Mouse (Mus musculus) neural tube, embryonic 15.5 days (tissue): ENCODE measurements around the gene Havcr1. TPM values are rescaled to one million over a fixed set of nuclear protein-coding genes. Genes with fewer than 3 reads are reported as not detected.
"Not testable (repeated sequence)": the region's sequence is repeated elsewhere in the genome, so short reads cannot be mapped to it uniquely, and the experiment has no call there.

ENCODE experiments used
- ATAC-seq: fragments of 200-750 bp; cut with Nextera tagmentation; 2 replicates; pipeline ENCODE4 v1.8.0; 2017; ENCODE audit warnings: mild to moderate bottlenecking, moderate TSS enrichment, moderate library complexity; ENCODE audit not compliant: low FRiP score
- H3K27ac ChIP-seq: fragments of 300-500 bp; sonication (generic); replicated peaks from 2 replicates; pipeline ENCODE4 v1.5.1; 2015; ENCODE audit warnings: mild to moderate bottlenecking, inconsistent platforms
- H3K27me3 ChIP-seq: fragments of 300-500 bp; sonication (generic); replicated peaks from 2 replicates; pipeline ENCODE4 v1.6.1; 2015; ENCODE audit warnings: inconsistent platforms
- H3K36me3 ChIP-seq: fragments of 300-500 bp; sonication (generic); 2 replicates; pipeline ENCODE4 v1.6.1; 2015; ENCODE audit warnings: inconsistent platforms
- H3K4me1 ChIP-seq: fragments of 300-500 bp; sonication (generic); 2 replicates; pipeline ENCODE4 v1.6.1; 2015; ENCODE audit warnings: inconsistent platforms
- H3K4me2 ChIP-seq: fragments of 300-500 bp; sonication (generic); 2 replicates; pipeline ENCODE4 v1.6.1; 2015; ENCODE audit warnings: inconsistent platforms, mild to moderate bottlenecking, moderate library complexity
- H3K4me3 ChIP-seq: fragments of 300-500 bp; sonication (generic); replicated peaks from 2 replicates; pipeline ENCODE4 v1.5.1; 2015; ENCODE audit warnings: mild to moderate bottlenecking, inconsistent platforms
- H3K9ac ChIP-seq: fragments of 300-500 bp; sonication (generic); replicated peaks from 2 replicates; pipeline ENCODE4 v1.6.1; 2015; ENCODE audit warnings: mild to moderate bottlenecking, inconsistent platforms
- H3K9me3 ChIP-seq: fragments of 300-500 bp; sonication (generic); replicated peaks from 2 replicates; pipeline ENCODE4 v1.6.1; 2016; ENCODE audit warnings: inconsistent platforms
- WGBS: fragments of 180-500 bp; shearing (Covaris S2); methylation state at CpG from one replicate; pipeline ENCODE4 v1.1.7; 2015; ENCODE audit warnings: mixed read lengths; 5-methylcytosine and 5-hydroxymethylcytosine counted together
- polyA plus RNA-seq: library from polyadenylated mRNA; unstranded; fragments of >200 nt; fragmentation: Nextera tagmentation; extraction: Ambion mirVana; gene quantifications from 2 replicates; pipeline ENCODE4 v1.2.1, GENCODE M21; 2015

Havcr1 gene
- polyA plus RNA-seq, 1 experiment from 2014 or later = 0.09 TPM

- 83% methylated on average over 4 of the region's 4 CpGs for WGBS
- no peak overlapping the region for H3K4me2 ChIP-seq
- ATAC-seq = no peak
These were observed 6.0 kb downstream of the Havcr1 start for GRCm38 (mm10) chr11:46740886-46741285.

GRCm38 (mm10) chr11:46741716-46742115 is 6.8 kb downstream of the Havcr1 start:
- Histone ChIP-seq H3K4me3 (no peak overlapping the region), H3K27me3 (no peaks in the 10 kb centered on the region), H3K4me2 (no peak overlapping the region), H3K9me3 (no peaks in the 10 kb centered on the region), H3K27ac (no peak overlapping the region), H3K36me3 (no peaks in the 10 kb centered on the region), H3K9ac (no peak overlapping the region), H3K4me1 (no peaks in the 10 kb centered on the region)
- ATAC-seq = no peak
- WGBS = 83% methylated on average over 3 of the region's 3 CpGs

More at GRCm38 (mm10) chr11:46740886-46741285, 6.0 kb downstream of the Havcr1 start:
- Histone ChIP-seq H3K4me1 (no peaks in the 10 kb centered on the region), H3K36me3 (no peaks in the 10 kb centered on the region), H3K4me3 (no peak overlapping the region), H3K27ac (no peak overlapping the region), H3K9me3 (no peaks in the 10 kb centered on the region), H3K9ac (no peak overlapping the region), H3K27me3 (no peaks in the 10 kb centered on the region)

DNA sequence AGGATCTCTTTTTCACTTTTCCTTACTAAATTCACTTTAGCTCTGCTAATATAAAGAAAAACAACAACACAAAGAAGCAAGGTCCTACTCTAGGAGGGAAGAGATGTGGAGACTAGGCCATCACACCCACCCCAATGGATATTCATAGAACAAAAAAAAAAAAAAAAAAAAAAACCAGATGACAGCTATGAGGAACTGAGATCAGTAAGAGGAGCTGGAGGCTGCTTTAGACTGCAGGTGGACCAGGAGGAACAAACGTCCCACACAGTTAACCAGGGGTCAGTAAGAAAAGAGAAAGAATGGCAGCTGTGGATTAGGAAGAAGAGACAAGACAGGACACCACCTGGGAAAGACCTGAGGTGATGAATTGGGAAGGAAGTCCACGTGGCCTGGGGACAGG is 13.1 kb downstream of the Havcr1 start:
- ATAC-seq = no peak
- Histone ChIP-seq H3K4me3 (no peak overlapping the region), H3K27me3 (no peaks in the 10 kb centered on the region), H3K27ac (no peak overlapping the region), H3K36me3 (no peaks in the 10 kb centered on the region), H3K4me2 (no peak overlapping the region), H3K9me3 (no peaks in the 10 kb centered on the region), H3K4me1 (no peaks in the 10 kb centered on the region), H3K9ac (no peak overlapping the region)
- 51% methylated on average over 2 of the region's 2 CpGs for WGBS

- H3K4me2 ChIP-seq = no peak overlapping the region
- 82% methylated on average over 2 of the region's 2 CpGs for WGBS
- no peak overlapping the region for H3K27ac ChIP-seq
- ATAC-seq = no peak
- no peaks in the 10 kb centered on the region for H3K9me3 ChIP-seq
- H3K36me3 ChIP-seq = no peaks in the 10 kb centered on the region
- H3K27me3 ChIP-seq = no peaks in the 10 kb centered on the region
- no peak overlapping the region for H3K4me3 ChIP-seq
- H3K4me1 ChIP-seq = no peaks in the 10 kb centered on the region
- no peak overlapping the region for H3K9ac ChIP-seq
These were observed 18.8 kb downstream of the Havcr1 start for GRCm38 (mm10) chr11:46753662-46754061.

- Histone ChIP-seq H3K27me3 (no peaks in the 10 kb centered on the region), H3K36me3 (no peaks in the 10 kb centered on the region), H3K9me3 (no peaks in the 10 kb centered on the region), H3K4me1 (no peaks in the 10 kb centered on the region), H3K4me3 (no peak overlapping the region), H3K4me2 (no peak overlapping the region), H3K9ac (no peak overlapping the region), H3K27ac (no peak overlapping the region)
- WGBS = 65% methylated on average over 4 of the region's 4 CpGs
- no peak for ATAC-seq
These were observed 19.8 kb downstream of the Havcr1 start for GRCm38 (mm10) chr11:46754669-46755068.

- ATAC-seq, H3K27ac ChIP-seq, H3K9me3 ChIP-seq, H3K4me2 ChIP-seq, H3K4me3 ChIP-seq, H3K27me3 ChIP-seq, H3K4me1 ChIP-seq, H3K9ac ChIP-seq, H3K36me3 ChIP-seq: not testable (repeated sequence)
- WGBS = 93% methylated on average over 6 of the region's 6 CpGs
These were observed 20.8 kb downstream of the Havcr1 start for GRCm38 (mm10) chr11:46755714-46756113.

- Histone ChIP-seq H3K4me3 (no peak overlapping the region), H3K4me1 (no peaks in the 10 kb centered on the region)
These were observed 42.0 kb downstream of the Havcr1 start for GRCm38 (mm10) chr11:46776879-46777278.

DNA sequence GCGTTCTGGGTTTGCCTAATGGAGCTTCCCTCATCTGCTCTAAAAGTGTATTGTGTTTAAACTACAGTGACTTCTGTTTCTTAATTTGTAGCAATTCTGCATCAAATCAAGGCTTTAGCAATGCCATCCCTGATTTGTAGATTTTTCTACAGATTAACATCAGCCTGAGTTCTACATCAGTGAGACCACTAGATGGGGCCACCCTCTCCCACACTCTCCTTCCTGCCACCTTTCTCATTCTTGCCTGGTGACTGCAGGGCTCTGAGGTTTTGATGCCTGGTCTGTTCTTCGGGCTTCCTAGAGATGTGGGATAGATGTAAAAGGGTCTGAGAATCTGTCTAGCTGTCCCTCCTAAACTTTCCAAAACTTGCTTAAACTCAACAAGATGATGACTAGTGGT is 44.9 kb downstream of the Havcr1 start:
- Histone ChIP-seq H3K27ac (no peak overlapping the region), H3K9ac (no peak overlapping the region), H3K9me3 (no peaks in the 10 kb centered on the region), H3K27me3 (no peaks in the 10 kb centered on the region), H3K4me3 (no peak overlapping the region), H3K36me3 (no peaks in the 10 kb centered on the region), H3K4me2 (no peak overlapping the region), H3K4me1 (no peaks in the 10 kb centered on the region)
- no peak for ATAC-seq
- 82% methylated on average over 2 of the region's 2 CpGs for WGBS

More at GRCm38 (mm10) chr11:46776879-46777278, 42.0 kb downstream of the Havcr1 start:
- H3K27me3 ChIP-seq = no peaks in the 10 kb centered on the region
- H3K9ac ChIP-seq = no peak overlapping the region
- no peaks in the 10 kb centered on the region for H3K9me3 ChIP-seq
- no peak overlapping the region for H3K4me2 ChIP-seq
- H3K27ac ChIP-seq = no peak overlapping the region
- WGBS = 82% methylated on average over 3 of the region's 3 CpGs
- no peak for ATAC-seq
- no peaks in the 10 kb centered on the region for H3K36me3 ChIP-seq

DNA sequence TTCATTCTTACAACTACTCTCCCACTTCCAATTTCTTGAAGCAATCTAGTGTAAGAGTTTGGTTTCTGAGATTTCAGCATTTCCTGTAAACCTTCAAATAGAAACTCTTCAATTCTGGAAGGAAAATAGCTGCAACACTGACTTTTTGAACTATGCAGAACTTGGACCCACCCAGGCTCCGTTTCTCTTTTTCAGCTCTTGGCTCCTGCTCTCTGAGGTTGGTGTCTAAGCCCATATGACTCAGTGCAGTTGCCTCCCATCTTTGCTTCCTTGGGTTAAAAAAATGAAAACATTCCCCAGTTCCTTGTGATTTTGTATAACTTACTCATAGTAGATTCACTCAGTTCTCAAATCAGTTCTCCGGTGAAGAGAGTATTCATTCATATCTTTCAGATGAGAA is 69.6 kb downstream of the Havcr1 start:
- no peak overlapping the region for H3K27ac ChIP-seq
- 94% methylated on average over 2 of the region's 2 CpGs for WGBS
- no peaks in the 10 kb centered on the region for H3K9me3 ChIP-seq
- no peaks in the 10 kb centered on the region for H3K27me3 ChIP-seq
- H3K4me3 ChIP-seq = no peak overlapping the region
- ATAC-seq = no peak
- H3K4me2 ChIP-seq = no peak overlapping the region
- H3K9ac ChIP-seq = no peak overlapping the region
- H3K4me1 ChIP-seq = no peaks in the 10 kb centered on the region
- no peaks in the 10 kb centered on the region for H3K36me3 ChIP-seq

DNA sequence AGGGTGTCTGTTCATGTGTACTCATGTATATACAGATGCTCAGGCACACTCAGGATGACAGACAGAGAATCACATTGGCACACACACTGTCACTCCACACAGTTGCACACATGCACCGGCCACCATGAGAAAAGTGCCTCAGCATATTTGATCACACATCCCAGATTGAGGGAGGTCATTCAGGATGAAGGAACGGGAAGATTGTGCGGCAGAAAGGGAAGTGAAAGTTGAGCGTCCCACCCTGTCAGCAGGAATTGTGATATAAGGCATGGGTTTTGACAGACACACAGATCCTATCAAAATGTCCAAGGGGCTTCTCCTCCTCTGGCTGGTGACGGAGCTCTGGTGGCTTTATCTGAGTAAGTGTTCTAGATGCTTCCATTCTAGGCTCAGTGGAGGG is 75.6 kb downstream of the Havcr1 start, which contains the start of gene Timd4:
TSS of gene Timd4 (plus strand) at position 290 of the 400 bp plus-strand sequence.
- 88% methylated on average over 5 of the region's 5 CpGs for WGBS
- Histone ChIP-seq H3K4me1 (no peaks in the 10 kb centered on the region), H3K9me3 (no peaks in the 10 kb centered on the region), H3K27me3 (no peaks in the 10 kb centered on the region), H3K4me2 (no peak within 1 kb of the TSS), H3K9ac (no peak within 1 kb of the TSS), H3K4me3 (no peak within 1 kb of the TSS), H3K36me3 (no peaks in the 10 kb centered on the region), H3K27ac (no peak within 1 kb of the TSS)
- no peak for ATAC-seq

DNA sequence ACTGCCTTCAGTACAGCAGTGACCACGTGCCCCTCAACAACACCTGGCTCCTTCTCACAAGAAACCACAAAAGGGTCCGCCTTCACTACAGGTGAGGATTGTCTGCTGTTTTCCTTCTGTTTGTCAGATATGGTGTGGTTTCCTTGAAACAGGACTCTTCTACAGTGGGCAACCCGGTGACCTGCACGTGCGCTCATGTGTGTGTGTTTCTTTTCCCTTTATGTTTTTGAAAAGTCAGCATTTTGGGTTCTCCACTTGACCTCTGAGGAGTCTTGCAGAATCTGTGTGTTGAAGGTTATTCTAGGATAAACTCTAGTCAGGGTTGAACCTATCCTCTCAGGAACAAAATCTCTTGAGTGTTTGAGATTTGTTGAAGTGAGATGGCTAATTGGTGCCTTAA is 82.8 kb downstream of the Havcr1 start:
- 90% methylated on average over 5 of the region's 5 CpGs for WGBS
- no peak overlapping the region for H3K27ac ChIP-seq
- H3K9me3 ChIP-seq = no peaks in the 10 kb centered on the region
- no peaks in the 10 kb centered on the region for H3K27me3 ChIP-seq
- H3K4me3 ChIP-seq = no peak overlapping the region
- no peaks in the 10 kb centered on the region for H3K4me1 ChIP-seq
- no peaks in the 10 kb centered on the region for H3K36me3 ChIP-seq
- H3K4me2 ChIP-seq = no peak overlapping the region
- no peak overlapping the region for H3K9ac ChIP-seq
- no peak for ATAC-seq

- 81% methylated on average over 4 of the region's 4 CpGs for WGBS
- Histone ChIP-seq H3K4me3 (no peak overlapping the region), H3K27me3 (no peaks in the 10 kb centered on the region), H3K27ac (no peak overlapping the region), H3K4me1 (no peaks in the 10 kb centered on the region), H3K9me3 (no peaks in the 10 kb centered on the region), H3K36me3 (no peaks in the 10 kb centered on the region), H3K9ac (no peak overlapping the region), H3K4me2 (no peak overlapping the region)
- ATAC-seq = no peak
These were observed 85.0 kb downstream of the Havcr1 start for GRCm38 (mm10) chr11:46819930-46820329.
